Mouse (Mus musculus) mouse embryonic stem cell (cell line): Measurements from ENCODE around the gene Gm37240.

ENCODE experiments used
- in situ Hi-C, 2 experiments: fragments of 300-500 bp; cut with MboI; formaldehyde crosslinking; loops; 1 replicate in 1 of 2; 3 replicates in 1 of 2; pipeline ENCODE4 v1.14.3; 2019 to 2020; ENCODE audit warnings: low sequenced_read_pairs in 2 of 2, low pct_unique_long_range_greater_than_20kb in 1 of 2, mixed read lengths in 1 of 2; ENCODE audit not compliant: unreplicated experiment in 1 of 2

The Gm37240 gene

GRCm38 (mm10) chr3:84618627-84619026 lies 1268.7 kb downstream of the Gm37240 start:
- in situ Hi-C loops: no loop called here

GRCm38 (mm10) chr3:84615856-84616225 lies 1271.5 kb downstream of the Gm37240 start:
- in situ Hi-C loops: no loop called here

GRCm38 (mm10) chr3:84615050-84615855 lies 1272.1 kb downstream of the Gm37240 start:
- in situ Hi-C loops: no loop called here

GRCm38 (mm10) chr3:84610183-84610710 lies 1277.1 kb downstream of the Gm37240 start:
- in situ Hi-C loops: no loop called here

- in situ Hi-C loops: no loop called here
These were observed 1284.1 kb downstream of the Gm37240 start for GRCm38 (mm10) chr3:84603212-84603611.

- in situ Hi-C loops: no loop called here
These were observed 1284.6 kb downstream of the Gm37240 start for GRCm38 (mm10) chr3:84602759-84603158.

GRCm38 (mm10) chr3:84601870-84602495 lies 1285.3 kb downstream of the Gm37240 start:
- in situ Hi-C loops: no loop called here

GRCm38 (mm10) chr3:84598756-84599155 lies 1288.6 kb downstream of the Gm37240 start:
- in situ Hi-C loops: no loop called here

- in situ Hi-C loops: no loop called here
These were observed 1289.2 kb downstream of the Gm37240 start for GRCm38 (mm10) chr3:84597996-84598734.

GRCm38 (mm10) chr3:84595677-84596234 lies 1291.6 kb downstream of the Gm37240 start:
- in situ Hi-C loops: no loop called here

- in situ Hi-C loops: no loop called here
These were observed 1292.2 kb downstream of the Gm37240 start for GRCm38 (mm10) chr3:84594894-84595676.

GRCm38 (mm10) chr3:84593274-84593673 lies 1294.0 kb downstream of the Gm37240 start, which contains the start of gene Tigd4:
TSS of gene Tigd4 (plus strand) at chr3:84593574.
- in situ Hi-C loops: no loop called here

GRCm38 (mm10) chr3:84586736-84587135 lies 1300.6 kb downstream of the Gm37240 start:
- in situ Hi-C loops: no loop called here

- in situ Hi-C loops: no loop called here
These were observed 1304.4 kb downstream of the Gm37240 start for GRCm38 (mm10) chr3:84582913-84583276.

GRCm38 (mm10) chr3:84582023-84582912 lies 1305.0 kb downstream of the Gm37240 start, which contains the start of gene Arfip1:
TSS of gene Arfip1 (minus strand) at chr3:84582625.
- in situ Hi-C loops: no loop called here

GRCm38 (mm10) chr3:84581696-84582022 lies 1305.7 kb downstream of the Gm37240 start:
- in situ Hi-C loops: no loop called here

- in situ Hi-C loops: no loop called here
These were observed 1306.6 kb downstream of the Gm37240 start for GRCm38 (mm10) chr3:84580716-84581115.
